Mouse (Mus musculus) embryonic facial prominence, embryonic 14.5 days (tissue): ENCODE data around the gene Shroom1. TPM values are rescaled to one million over a fixed set of nuclear protein-coding genes. Genes with fewer than 3 reads are reported as not detected.
A peak's percentile ranks its signal among the peaks of the same experiment; 100 is the strongest.

Source experiments
- ATAC-seq: fragments of 200-750 bp; cut with Nextera tagmentation; 2 replicates; pipeline ENCODE4 v1.8.0; 2017; ENCODE audit warnings: low read depth, moderate number of reproducible peaks, moderate TSS enrichment
- DNase-seq: peaks from one replicate; pipeline ENCODE4 v3.0.0-alpha.2; 2015; ENCODE audit warnings: low spot score
- H3K27ac ChIP-seq: fragments of 300-500 bp; sonication (generic); replicated peaks from 2 replicates; pipeline ENCODE4 v1.5.1; 2014; ENCODE audit warnings: low read depth, mild to moderate bottlenecking, low read length, moderate library complexity
- H3K27me3 ChIP-seq: fragments of 300-500 bp; sonication (generic); replicated peaks from 2 replicates; pipeline ENCODE4 v1.6.1; 2014; ENCODE audit warnings: low read length; ENCODE audit not compliant: control insufficient read depth, insufficient read depth
- H3K36me3 ChIP-seq: fragments of 300-500 bp; sonication (generic); 2 replicates; pipeline ENCODE4 v1.6.1; 2014; ENCODE audit warnings: low read length, mixed read lengths; ENCODE audit not compliant: control insufficient read depth, insufficient read depth
- H3K4me1 ChIP-seq: fragments of 300-500 bp; sonication (generic); 2 replicates; pipeline ENCODE4 v1.6.1; 2014; ENCODE audit warnings: antibody characterized with exemption, low read length; ENCODE audit not compliant: control insufficient read depth, insufficient read depth
- H3K4me2 ChIP-seq: fragments of 300-500 bp; sonication (generic); 2 replicates; pipeline ENCODE4 v1.6.1; 2014; ENCODE audit warnings: low read depth, mild to moderate bottlenecking, low read length, moderate library complexity, mixed read lengths
- H3K4me3 ChIP-seq: fragments of 300-500 bp; sonication (generic); 2 replicates; pipeline ENCODE4 v1.5.1; 2014; ENCODE audit warnings: low read depth, mild to moderate bottlenecking, low read length
- H3K9ac ChIP-seq: fragments of 300-500 bp; sonication (generic); 2 replicates; pipeline ENCODE4 v1.6.1; 2014; ENCODE audit warnings: low read depth, mild to moderate bottlenecking, low read length, moderate library complexity, mixed read lengths
- H3K9me3 ChIP-seq: fragments of 300-500 bp; sonication (generic); 2 replicates; pipeline ENCODE4 v1.6.1; 2016; ENCODE audit warnings: low read length; ENCODE audit not compliant: control insufficient read depth
- WGBS: fragments of 180-500 bp; shearing (Covaris S2); extraction: QIAGEN DNeasy Blood & Tissue Kit; methylation state at CpG from one replicate; pipeline ENCODE4 v1.1.7; 2014; 5-methylcytosine and 5-hydroxymethylcytosine counted together
- polyA plus RNA-seq: library from polyadenylated mRNA; unstranded; fragments of >200 nt; fragmentation: Nextera tagmentation; extraction: Ambion mirVana; gene quantifications from 2 replicates; pipeline ENCODE4 v1.2.1, GENCODE M21; 2014

Shroom1 gene
- polyA plus RNA-seq, 1 experiment from 2014 or later = 2.9 TPM

- 86% methylated on average over 8 of the region's 8 CpGs for WGBS
- H3K27me3 ChIP-seq = no peaks in the 10 kb centered on the region
- no peaks in the 10 kb centered on the region for H3K9me3 ChIP-seq
- no peaks in the 10 kb centered on the region; the same call in 1 of the 2 replicates for H3K4me1 ChIP-seq
- no peaks in the 10 kb centered on the region for H3K36me3 ChIP-seq
- no peak overlapping the region for H3K27ac ChIP-seq
- H3K9ac ChIP-seq = no peak overlapping the region
- H3K4me3 ChIP-seq = no peak overlapping the region
- ATAC-seq (no peak), DNase-seq (no peak)
- H3K4me2 ChIP-seq = no peak overlapping the region
These were observed 21.5 kb upstream of the Shroom1 start for GRCm38 (mm10) chr11:53435504-53435903.

- H3K9ac ChIP-seq = no peak overlapping the region
- H3K4me3 ChIP-seq = no peak overlapping the region
- no peak for DNase-seq
- no peak overlapping the region for H3K4me2 ChIP-seq
- H3K27ac ChIP-seq = no peak overlapping the region
- H3K4me1 ChIP-seq = no peaks in the 10 kb centered on the region; the same call in 1 of the 2 replicates
- 91% methylated on average over 6 of the region's 6 CpGs for WGBS
- H3K27me3 ChIP-seq = no peaks in the 10 kb centered on the region
- H3K36me3 ChIP-seq = no peaks in the 10 kb centered on the region
- H3K9me3 ChIP-seq = no peaks in the 10 kb centered on the region
- no peak for ATAC-seq
These were observed 20.7 kb upstream of the Shroom1 start for GRCm38 (mm10) chr11:53436338-53436737.

DNA sequence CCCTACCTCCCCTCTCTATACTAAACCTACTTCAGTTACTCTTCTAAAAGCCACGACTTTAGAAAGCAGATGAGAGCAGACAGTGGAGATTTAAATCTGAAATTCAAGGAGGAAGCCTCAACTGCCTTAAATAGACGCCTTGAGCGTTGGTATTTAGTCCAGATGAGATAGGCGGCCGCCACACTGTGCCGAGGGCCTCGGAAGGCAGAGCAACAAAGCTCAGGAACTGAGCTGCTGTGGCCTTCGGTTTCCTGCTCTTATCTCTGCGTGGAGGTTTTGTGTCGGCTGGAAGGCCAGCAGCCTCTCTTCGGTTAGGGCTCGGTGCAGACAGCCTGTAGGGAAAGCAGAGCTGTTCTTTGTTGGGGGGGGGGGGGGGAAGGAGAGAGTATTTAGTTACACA lies 15.1 kb upstream of the Shroom1 start:
- Histone ChIP-seq H3K36me3 (no peaks in the 10 kb centered on the region), H3K9me3 (no peaks in the 10 kb centered on the region), H3K27me3 (no peaks in the 10 kb centered on the region), H3K27ac (peak overlapping the region; percentile 70), H3K4me1 (no peaks in the 10 kb centered on the region), H3K9ac (no peak overlapping the region; the same call in 1 of the 2 replicates), H3K4me2 (no peak overlapping the region), H3K4me3 (no peak overlapping the region)
- 28% methylated on average over 12 of the region's 12 CpGs for WGBS
- peak; percentile 14 for DNase-seq
- ATAC-seq = 0 out of 2 replicates have a peak, but pooled peaks have one; percentile 41

DNA sequence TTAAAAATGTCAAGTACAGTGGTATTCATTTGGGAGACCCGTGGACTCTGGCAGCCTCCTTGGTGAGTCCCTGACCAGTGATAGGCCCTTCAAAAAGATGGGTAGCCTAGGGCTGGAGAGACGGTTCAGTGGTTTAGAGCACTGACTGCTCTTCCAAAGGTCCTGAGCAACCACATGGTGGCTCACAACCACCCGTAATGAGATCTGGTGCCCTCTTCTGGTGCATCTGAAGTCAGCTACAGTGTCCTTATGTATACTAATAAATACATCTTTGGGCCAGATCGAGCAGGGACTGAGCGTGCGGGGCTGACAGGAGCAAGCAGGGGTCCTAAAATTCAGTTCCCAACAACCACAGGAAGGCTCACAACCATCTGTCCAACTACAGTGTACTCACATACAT lies 13.1 kb upstream of the Shroom1 start:
- Histone ChIP-seq H3K4me1 (no peaks in the 10 kb centered on the region), H3K36me3 (no peaks in the 10 kb centered on the region), H3K9ac (no peak overlapping the region), H3K27me3 (no peaks in the 10 kb centered on the region), H3K27ac (no peak overlapping the region), H3K4me3 (no peak overlapping the region), H3K4me2 (no peak overlapping the region), H3K9me3 (no peaks in the 10 kb centered on the region)
- DNase-seq = no peak
- no peak for ATAC-seq
- 28% methylated on average over 6 of the region's 6 CpGs for WGBS

DNA sequence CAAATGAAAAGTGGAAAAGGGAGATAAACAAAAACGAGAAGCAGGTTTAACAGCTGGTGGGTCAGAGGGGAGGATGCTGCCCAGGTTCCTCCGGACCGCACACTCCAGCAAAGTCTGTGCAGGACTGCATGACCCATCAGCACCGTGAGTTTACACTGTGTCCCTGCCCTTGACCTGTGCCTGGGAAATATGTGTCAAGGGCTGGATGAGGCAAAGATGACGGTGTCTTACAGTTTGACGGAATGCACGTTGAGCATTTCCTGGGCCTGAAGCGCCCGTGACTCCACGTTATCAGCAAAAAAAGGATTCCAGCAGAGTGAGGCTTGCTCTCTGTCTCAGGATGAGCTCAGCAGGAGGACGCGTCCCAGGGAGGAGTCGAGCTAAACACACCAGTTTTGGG lies 11.4 kb upstream of the Shroom1 start:
- no peak for ATAC-seq
- Histone ChIP-seq H3K4me3 (no peak overlapping the region), H3K4me2 (no peak overlapping the region), H3K36me3 (no peaks in the 10 kb centered on the region), H3K4me1 (no peaks in the 10 kb centered on the region), H3K9me3 (no peaks in the 10 kb centered on the region), H3K9ac (no peak overlapping the region), H3K27me3 (no peaks in the 10 kb centered on the region), H3K27ac (no peak overlapping the region)
- no peak for DNase-seq
- 60% methylated on average over 13 of the region's 13 CpGs for WGBS

DNA sequence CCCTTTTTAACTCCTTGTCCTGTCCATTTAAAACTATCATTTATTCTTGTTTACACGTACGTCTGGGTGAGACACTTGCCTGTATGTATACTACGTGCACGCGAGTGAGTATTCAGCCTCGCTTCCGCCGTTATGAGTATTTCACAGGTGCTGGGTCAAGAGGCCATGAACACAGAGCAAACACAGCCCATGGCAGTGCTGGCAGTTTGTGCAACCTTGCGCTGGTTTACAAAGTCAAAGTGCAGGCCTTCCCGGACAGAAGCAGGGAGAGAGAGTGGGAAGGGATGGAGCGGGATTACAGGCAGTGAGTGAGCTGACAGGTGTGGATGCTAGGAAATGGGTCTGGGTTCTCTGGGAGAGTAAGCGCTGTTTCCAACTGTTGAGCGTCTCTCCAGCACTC lies 10.8 kb upstream of the Shroom1 start:
- WGBS = 82% methylated on average over 13 of the region's 13 CpGs
- H3K4me2 ChIP-seq = no peak overlapping the region
- ATAC-seq = no peak

DNA sequence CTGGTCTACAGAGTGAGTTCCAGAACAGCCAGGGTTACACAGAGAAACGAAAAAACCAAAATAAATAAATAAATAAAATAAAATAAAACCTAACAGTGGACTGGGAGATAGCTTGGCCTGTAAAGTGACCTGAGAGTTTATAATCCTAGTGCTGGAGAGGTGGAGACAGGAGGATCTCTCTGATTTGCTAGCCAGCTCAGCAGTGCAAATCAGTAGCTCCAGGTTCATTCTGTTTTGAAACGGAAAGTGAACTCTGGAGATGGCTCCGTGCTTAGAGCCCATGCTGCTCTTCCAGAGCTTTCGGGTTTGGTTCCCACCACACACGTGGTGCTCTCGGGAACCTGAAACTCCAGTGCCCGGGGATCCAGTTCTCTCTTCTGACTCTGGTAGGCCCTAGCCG lies 9.0 kb upstream of the Shroom1 start:
- H3K9me3 ChIP-seq = no peaks in the 10 kb centered on the region
- no peaks in the 10 kb centered on the region for H3K36me3 ChIP-seq
- no peak overlapping the region for H3K4me2 ChIP-seq
- H3K27me3 ChIP-seq = no peaks in the 10 kb centered on the region
- no peak overlapping the region for H3K9ac ChIP-seq
- ATAC-seq (no peak), DNase-seq (no peak)
- H3K4me1 ChIP-seq = no peaks in the 10 kb centered on the region
- H3K4me3 ChIP-seq = no peak overlapping the region
- no peak overlapping the region for H3K27ac ChIP-seq
- WGBS = 85% methylated on average over 8 of the region's 8 CpGs

More for the DNA sequence above, 10.8 kb upstream of the Shroom1 start:
- no peak for DNase-seq
- Histone ChIP-seq H3K36me3 (no peaks in the 10 kb centered on the region), H3K4me3 (no peak overlapping the region), H3K4me1 (no peaks in the 10 kb centered on the region), H3K27me3 (no peaks in the 10 kb centered on the region), H3K9me3 (no peaks in the 10 kb centered on the region), H3K27ac (no peak overlapping the region), H3K9ac (no peak overlapping the region)

- H3K9ac ChIP-seq = no peak overlapping the region
- no peaks in the 10 kb centered on the region for H3K4me1 ChIP-seq
- H3K4me3 ChIP-seq = no peak overlapping the region
- H3K36me3 ChIP-seq = no peaks in the 10 kb centered on the region
- DNase-seq = no peak
- no peaks in the 10 kb centered on the region for H3K9me3 ChIP-seq
- no peak overlapping the region for H3K27ac ChIP-seq
- 85% methylated on average over 1 of the region's 1 CpGs for WGBS
- no peak overlapping the region for H3K4me2 ChIP-seq
- no peaks in the 10 kb centered on the region for H3K27me3 ChIP-seq
- ATAC-seq = no peak
These were observed 8.5 kb upstream of the Shroom1 start for GRCm38 (mm10) chr11:53448529-53448928.

GRCm38 (mm10) chr11:53450070-53450705 lies 6.8 kb upstream of the Shroom1 start:
- no peak for ATAC-seq
- Histone ChIP-seq H3K36me3 (no peaks in the 10 kb centered on the region), H3K27ac (no peak overlapping the region), H3K4me3 (no peak overlapping the region), H3K27me3 (no peaks in the 10 kb centered on the region), H3K4me2 (no peak overlapping the region), H3K4me1 (no peaks in the 10 kb centered on the region), H3K9ac (no peak overlapping the region), H3K9me3 (no peaks in the 10 kb centered on the region)
- DNase-seq = no peak
- WGBS = 50% methylated on average over 15 of the region's 15 CpGs
